Mouse (Mus musculus) stomach, postnatal 0 days (tissue): ENCODE measurements around the gene Heca.

Experiments
- CTCF ChIP-seq: IDR thresholded peaks from 2 replicates; pipeline ENCODE4 v1.5.1; 2016; ENCODE audit warnings: antibody characterized with exemption, low read depth, mild to moderate bottlenecking, moderate library complexity
- EP300 ChIP-seq: optimal IDR thresholded peaks from 2 replicates; pipeline ENCODE3; 2016; ENCODE audit warnings: antibody characterized with exemption

DNA sequence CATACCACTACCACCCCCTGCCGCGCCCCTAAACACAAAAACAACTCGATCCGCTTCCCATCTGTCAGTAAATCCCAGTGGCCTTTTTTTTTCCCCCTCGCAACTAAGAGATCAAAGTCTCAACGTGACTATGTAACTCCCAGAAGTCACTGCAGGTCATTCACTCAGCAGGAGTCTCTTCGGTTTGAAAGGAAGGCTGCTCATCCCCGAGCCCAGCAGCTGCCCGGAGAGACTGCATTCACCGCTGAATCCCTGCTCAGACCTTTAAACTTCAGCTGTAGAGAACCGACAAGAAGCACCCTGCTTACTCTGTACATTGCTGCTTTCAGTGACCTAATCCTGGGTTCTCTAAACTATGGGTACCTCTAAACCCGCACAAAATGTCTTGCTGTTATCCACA lies 120.5 kb downstream of the Heca start:
- TF ChIP-seq EP300 (no peak), CTCF (no peak)
